Mouse (Mus musculus) lung, embryonic 15.5 days (tissue): ENCODE results near the gene Hist1h4f. TPM values are rescaled to one million over a fixed set of nuclear protein-coding genes. Genes with fewer than 3 reads are reported as not detected.
A peak's percentile ranks its signal among the peaks of the same experiment; 100 is the strongest.
"Not testable (repeated sequence)": the region's sequence is repeated elsewhere in the genome, so short reads cannot be mapped to it uniquely, and the experiment has no call there.

ENCODE experiments used
- ATAC-seq: fragments of 200-750 bp; cut with Nextera tagmentation; 2 replicates; pipeline ENCODE4 v1.8.0; 2017; ENCODE audit warnings: moderate number of reproducible peaks, borderline replicate concordance; ENCODE audit not compliant: low FRiP score, low TSS enrichment; ENCODE audit errors: extremely low read depth
- H3K27ac ChIP-seq: fragments of 300-500 bp; sonication (generic); 2 replicates; pipeline ENCODE4 v1.5.1; 2015; ENCODE audit warnings: moderate library complexity, mild to moderate bottlenecking, inconsistent platforms
- H3K27me3 ChIP-seq: fragments of 300-500 bp; sonication (generic); 2 replicates; pipeline ENCODE4 v1.6.1; 2015; ENCODE audit warnings: inconsistent platforms
- H3K36me3 ChIP-seq: fragments of 300-500 bp; sonication (generic); 2 replicates; pipeline ENCODE4 v1.6.1; 2015; ENCODE audit warnings: inconsistent platforms
- H3K4me1 ChIP-seq: fragments of 300-500 bp; sonication (generic); 2 replicates; pipeline ENCODE4 v1.6.1; 2015; ENCODE audit warnings: inconsistent platforms
- H3K4me2 ChIP-seq: fragments of 300-500 bp; sonication (generic); 2 replicates; pipeline ENCODE4 v1.6.1; 2015; ENCODE audit warnings: inconsistent platforms, mild to moderate bottlenecking, moderate library complexity
- H3K4me3 ChIP-seq: fragments of 300-500 bp; sonication (generic); 2 replicates; pipeline ENCODE4 v1.5.1; 2015; ENCODE audit warnings: mild to moderate bottlenecking, inconsistent platforms
- H3K9ac ChIP-seq: fragments of 300-500 bp; sonication (generic); 2 replicates; pipeline ENCODE4 v1.6.1; 2015; ENCODE audit warnings: inconsistent platforms
- H3K9me3 ChIP-seq: fragments of 300-500 bp; sonication (generic); 2 replicates; pipeline ENCODE4 v1.6.1; 2016; ENCODE audit warnings: inconsistent platforms
- WGBS: fragments of 180-500 bp; shearing (Covaris S2); methylation state at CpG from one replicate; pipeline ENCODE4 v1.1.7; 2015; 5-methylcytosine and 5-hydroxymethylcytosine counted together
- polyA plus RNA-seq: library from polyadenylated mRNA; unstranded; fragments of >200 nt; fragmentation: Nextera tagmentation; extraction: Ambion mirVana; gene quantifications from 2 replicates; pipeline ENCODE4 v1.2.1, GENCODE M21; 2015

Hist1h4f gene
- polyA plus RNA-seq, 1 experiment from 2014 or later: 1.7 TPM

GRCm38 (mm10) chr13:23574546-23575170, 23.2 kb upstream of the Hist1h4f start:
- Histone ChIP-seq H3K4me3 (peak overlapping the region; percentile 47), H3K4me1 (peaks cover 14% of the 10 kb centered on the region), H3K4me2 (peak overlapping the region; percentile 67), H3K27ac (peak overlapping the region; percentile 98)
- H3K36me3 ChIP-seq, H3K27me3 ChIP-seq, H3K9ac ChIP-seq, ATAC-seq, H3K9me3 ChIP-seq: not testable (repeated sequence)
- WGBS: under 1% methylated on average over 11 of the region's 39 CpGs

GRCm38 (mm10) chr13:23573898-23574524, 22.6 kb upstream of the Hist1h4f start, which contains the start of the genes Hist1h2bf and Hist1h2ad:
Gene Hist1h2bf (minus strand): TSS chr13:23574196.
Gene Hist1h2ad (plus strand): TSS chr13:23574381.
- peak within 1 kb of the TSS; percentile 63 for H3K9ac ChIP-seq
- peaks cover 14% of the 10 kb centered on the region for H3K4me1 ChIP-seq
- not testable (repeated sequence) for H3K36me3 ChIP-seq, H3K27me3 ChIP-seq, H3K9me3 ChIP-seq
- ATAC-seq: peak; percentile 90
- under 1% methylated on average over 42 of the region's 42 CpGs for WGBS
- H3K27ac ChIP-seq: peak within 1 kb of the TSS; percentile 98
- peak within 1 kb of the TSS; percentile 47 for H3K4me3 ChIP-seq
- peak within 1 kb of the TSS; percentile 67 for H3K4me2 ChIP-seq

- H3K4me2 ChIP-seq: peak overlapping the region; percentile 67
- H3K9ac ChIP-seq: peak overlapping the region; percentile 63
- H3K27me3 ChIP-seq, H3K36me3 ChIP-seq, ATAC-seq, H3K9me3 ChIP-seq: not testable (repeated sequence)
- H3K4me1 ChIP-seq: peaks cover 14% of the 10 kb centered on the region
- H3K27ac ChIP-seq: peak overlapping the region; percentile 98
- WGBS: 4% methylated on average over 20 of the region's 20 CpGs
- H3K4me3 ChIP-seq: peak overlapping the region; percentile 47
Measured at GRCm38 (mm10) chr13:23573034-23573897, 21.8 kb upstream of the Hist1h4f start.

- H3K4me2 ChIP-seq: peak overlapping the region; percentile 67
- peak overlapping the region; percentile 63 for H3K9ac ChIP-seq
- ATAC-seq: no peak
- H3K36me3 ChIP-seq: no peaks in the 10 kb centered on the region
- no peaks in the 10 kb centered on the region for H3K27me3 ChIP-seq
- no peaks in the 10 kb centered on the region for H3K9me3 ChIP-seq
- WGBS: 12% methylated on average over 2 of the region's 2 CpGs
- H3K4me3 ChIP-seq: peak overlapping the region; percentile 47
- H3K4me1 ChIP-seq: peaks cover 14% of the 10 kb centered on the region
- H3K27ac ChIP-seq: peak overlapping the region; percentile 98
Measured at GRCm38 (mm10) chr13:23572218-23573033, 21.0 kb upstream of the Hist1h4f start.

- Histone ChIP-seq H3K27ac (peak overlapping the region; percentile 98), H3K9ac (peak overlapping the region; percentile 63), H3K4me2 (peak overlapping the region; percentile 67), H3K4me3 (peak overlapping the region; percentile 47)
- H3K4me1 ChIP-seq, H3K27me3 ChIP-seq, ATAC-seq, H3K9me3 ChIP-seq, H3K36me3 ChIP-seq: not testable (repeated sequence)
- 0% methylated on average over 17 of the region's 34 CpGs for WGBS
Measured at GRCm38 (mm10) chr13:23571504-23572217, 20.2 kb upstream of the Hist1h4f start.

GRCm38 (mm10) chr13:23571022-23571503, 19.6 kb upstream of the Hist1h4f start, which contains the start of the genes Hist1h2ae and Hist1h2bg:
Gene Hist1h2ae (minus strand): TSS chr13:23571220.
Gene Hist1h2bg (plus strand): TSS chr13:23571396.
- Histone ChIP-seq H3K4me2 (peak within 1 kb of the TSS; percentile 67), H3K27me3 (no peaks in the 10 kb centered on the region), H3K4me1 (peaks cover 4% of the 10 kb centered on the region; the same call in 1 of the 2 replicates), H3K27ac (peak within 1 kb of the TSS; percentile 98), H3K36me3 (no peaks in the 10 kb centered on the region), H3K4me3 (peak within 1 kb of the TSS; percentile 47), H3K9me3 (no peaks in the 10 kb centered on the region), H3K9ac (peak within 1 kb of the TSS; percentile 63)
- WGBS: 0% methylated on average over 18 of the region's 18 CpGs
- peak; percentile 90 for ATAC-seq

GRCm38 (mm10) chr13:23570261-23571021, 19.0 kb upstream of the Hist1h4f start:
- not testable (repeated sequence) for H3K4me1 ChIP-seq, H3K36me3 ChIP-seq, H3K27me3 ChIP-seq, ATAC-seq, H3K9me3 ChIP-seq
- Histone ChIP-seq H3K9ac (peak overlapping the region; percentile 42), H3K4me2 (peak overlapping the region; percentile 57), H3K4me3 (peak overlapping the region; percentile 37), H3K27ac (peak overlapping the region; percentile 98)
- WGBS: under 1% methylated on average over 27 of the region's 41 CpGs

- H3K27me3 ChIP-seq: no peaks in the 10 kb centered on the region
- WGBS: 69% methylated on average over 2 of the region's 2 CpGs
- H3K4me2 ChIP-seq: no peak overlapping the region
- H3K4me3 ChIP-seq: no peak overlapping the region
- peaks cover 7% of the 10 kb centered on the region; the same call in 1 of the 2 replicates for H3K4me1 ChIP-seq
- H3K27ac ChIP-seq: peak overlapping the region; percentile 98
- no peak overlapping the region for H3K9ac ChIP-seq
- H3K9me3 ChIP-seq: no peaks in the 10 kb centered on the region
- no peaks in the 10 kb centered on the region for H3K36me3 ChIP-seq
- ATAC-seq: no peak
Measured at GRCm38 (mm10) chr13:23564482-23564881, 13.0 kb upstream of the Hist1h4f start.

GRCm38 (mm10) chr13:23562699-23563462, 11.4 kb upstream of the Hist1h4f start:
- peak overlapping the region; percentile 71 for H3K4me2 ChIP-seq
- H3K36me3 ChIP-seq: no peaks in the 10 kb centered on the region
- peaks cover 7% of the 10 kb centered on the region; the same call in 1 of the 2 replicates for H3K4me1 ChIP-seq
- H3K9ac ChIP-seq: peak overlapping the region; percentile 39
- ATAC-seq: peak; percentile 66; the same call in 1 of the 2 replicates
- H3K9me3 ChIP-seq: no peaks in the 10 kb centered on the region
- H3K27ac ChIP-seq: peak overlapping the region; percentile 98
- 3% methylated on average over 18 of the region's 18 CpGs for WGBS
- H3K4me3 ChIP-seq: peak overlapping the region; percentile 43
- no peaks in the 10 kb centered on the region for H3K27me3 ChIP-seq
